Mouse (Mus musculus): ENCODE results near the gene Tra2b. TPM values are rescaled to one million over a fixed set of nuclear protein-coding genes. Genes with fewer than 3 reads are reported as not detected.
"Not testable (repeated sequence)": the region's sequence is repeated elsewhere in the genome, so short reads cannot be mapped to it uniquely, and the experiment has no call there.

Tra2b gene
- 421 and 424 TPM in 2 replicates for polyA plus RNA-seq (2015; fragmentation: Nextera tagmentation; extraction: Ambion mirVana)

DNA sequence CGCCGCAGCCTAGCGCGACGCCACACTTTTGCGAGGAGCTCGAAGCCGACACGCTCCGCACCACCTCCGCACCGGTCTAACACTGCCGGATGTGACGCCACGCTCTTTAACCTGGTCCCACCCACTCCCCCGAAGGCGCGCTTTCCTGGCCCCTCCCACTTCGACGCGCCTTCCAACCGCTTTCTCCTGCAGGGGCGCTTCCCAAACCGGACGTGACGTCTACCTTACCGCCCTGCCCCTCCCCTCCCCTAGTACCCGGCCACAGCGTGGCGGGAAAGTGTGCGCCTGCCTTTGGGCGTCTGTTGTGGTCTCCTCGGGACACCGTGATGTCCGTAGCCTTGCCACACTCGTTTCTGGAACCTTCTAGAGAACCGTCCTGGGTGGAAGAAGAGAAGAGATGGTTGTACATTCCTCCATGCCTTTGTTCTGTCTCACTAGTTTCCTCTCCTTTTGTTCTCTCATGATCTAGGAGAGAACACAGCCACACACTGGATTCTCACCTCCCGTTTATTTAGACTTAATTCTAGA lies at the start of gene Tra2b:
Gene Tra2b (minus strand): TSS at position 157 of the 528 bp plus-strand sequence.
- Histone ChIP-seq H3K27ac (peak within 1 kb of the TSS; percentile 97), H3K4me1 (peaks cover 24% of the 10 kb centered on the region), H3K36me3 (no peaks in the 10 kb centered on the region), H3K9me3 (no peaks in the 10 kb centered on the region), H3K9ac (peak within 1 kb of the TSS; percentile 95), H3K4me3 (peak within 1 kb of the TSS; percentile 88), H3K27me3 (no peaks in the 10 kb centered on the region), H3K4me2 (peak within 1 kb of the TSS; percentile 65)
- under 1% methylated on average over 38 of the region's 38 CpGs for WGBS
- ATAC-seq (ENCODE audit: borderline replicate concordance, extremely low read depth, low FRiP score, low TSS enrichment) = peak; percentile 98

- H3K4me2 ChIP-seq = no peak overlapping the region
- H3K4me1 ChIP-seq = no peaks in the 10 kb centered on the region
- H3K27me3 ChIP-seq = no peaks in the 10 kb centered on the region
- no peak overlapping the region for H3K27ac ChIP-seq
- no peak for ATAC-seq (ENCODE audit: borderline replicate concordance, extremely low read depth, low FRiP score, low TSS enrichment)
- 16% methylated on average over 1 of the region's 1 CpGs for WGBS
- H3K9me3 ChIP-seq = no peaks in the 10 kb centered on the region
- no peak overlapping the region for H3K4me3 ChIP-seq
- H3K9ac ChIP-seq = no peak overlapping the region
- no peaks in the 10 kb centered on the region for H3K36me3 ChIP-seq
Measured at GRCm38 (mm10) chr16:22310649-22311048, 44.8 kb upstream of the Tra2b start.

GRCm38 (mm10) chr16:22302606-22303005 lies 36.8 kb upstream of the Tra2b start:
- Histone ChIP-seq H3K9me3 (no peaks in the 10 kb centered on the region), H3K27ac (no peak overlapping the region), H3K4me2 (no peak overlapping the region), H3K9ac (no peak overlapping the region), H3K36me3 (no peaks in the 10 kb centered on the region), H3K4me3 (no peak overlapping the region), H3K4me1 (no peaks in the 10 kb centered on the region), H3K27me3 (no peaks in the 10 kb centered on the region)
- WGBS = 16% methylated on average over 5 of the region's 5 CpGs
- no peak for ATAC-seq (ENCODE audit: borderline replicate concordance, extremely low read depth, low FRiP score, low TSS enrichment)

- 58% methylated on average over 3 of the region's 3 CpGs for WGBS
- ATAC-seq (ENCODE audit: borderline replicate concordance, extremely low read depth, low FRiP score, low TSS enrichment) = no peak
Measured at GRCm38 (mm10) chr16:22301378-22301777, 35.6 kb upstream of the Tra2b start.

GRCm38 (mm10) chr16:22296901-22297300 lies 31.1 kb upstream of the Tra2b start:
- Histone ChIP-seq H3K9ac (no peak overlapping the region), H3K36me3 (no peaks in the 10 kb centered on the region), H3K4me1 (no peaks in the 10 kb centered on the region), H3K27ac (no peak overlapping the region), H3K4me2 (no peak overlapping the region), H3K9me3 (no peaks in the 10 kb centered on the region), H3K4me3 (no peak overlapping the region), H3K27me3 (no peaks in the 10 kb centered on the region)
- WGBS = 63% methylated on average over 6 of the region's 6 CpGs
- no peak for ATAC-seq (ENCODE audit: borderline replicate concordance, extremely low read depth, low FRiP score, low TSS enrichment)

More at GRCm38 (mm10) chr16:22301378-22301777, 35.6 kb upstream of the Tra2b start:
- H3K9me3 ChIP-seq = no peaks in the 10 kb centered on the region
- no peak overlapping the region for H3K9ac ChIP-seq
- H3K4me1 ChIP-seq = no peaks in the 10 kb centered on the region
- H3K36me3 ChIP-seq = no peaks in the 10 kb centered on the region
- no peak overlapping the region for H3K27ac ChIP-seq
- H3K4me3 ChIP-seq = no peak overlapping the region
- no peak overlapping the region for H3K4me2 ChIP-seq
- no peaks in the 10 kb centered on the region for H3K27me3 ChIP-seq

DNA sequence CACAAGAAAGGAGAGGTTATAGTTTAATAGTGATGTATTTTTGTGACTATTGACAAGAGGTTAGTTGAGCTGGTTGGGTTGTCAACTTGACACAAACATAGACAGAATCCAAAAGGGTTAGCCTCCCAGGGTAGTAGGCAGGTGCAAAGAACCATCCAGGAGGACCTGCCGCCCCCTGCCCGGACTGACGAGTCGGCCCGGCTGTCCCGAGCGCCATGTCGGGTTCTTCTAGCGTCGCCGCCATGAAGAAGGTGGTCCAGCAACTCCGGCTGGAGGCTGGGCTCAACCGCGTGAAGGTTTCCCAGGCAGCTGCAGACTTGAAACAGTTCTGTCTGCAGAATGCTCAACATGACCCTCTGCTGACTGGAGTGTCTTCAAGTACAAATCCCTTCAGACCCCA lies 29.0 kb upstream of the Tra2b start:
- not testable (repeated sequence) for H3K36me3 ChIP-seq; H3K4me1 ChIP-seq; H3K4me3 ChIP-seq; H3K9me3 ChIP-seq; H3K9ac ChIP-seq; H3K27ac ChIP-seq; H3K4me2 ChIP-seq; H3K27me3 ChIP-seq; ATAC-seq (ENCODE audit: borderline replicate concordance, extremely low read depth, low FRiP score, low TSS enrichment)
- 91% methylated on average over 14 of the region's 14 CpGs for WGBS

DNA sequence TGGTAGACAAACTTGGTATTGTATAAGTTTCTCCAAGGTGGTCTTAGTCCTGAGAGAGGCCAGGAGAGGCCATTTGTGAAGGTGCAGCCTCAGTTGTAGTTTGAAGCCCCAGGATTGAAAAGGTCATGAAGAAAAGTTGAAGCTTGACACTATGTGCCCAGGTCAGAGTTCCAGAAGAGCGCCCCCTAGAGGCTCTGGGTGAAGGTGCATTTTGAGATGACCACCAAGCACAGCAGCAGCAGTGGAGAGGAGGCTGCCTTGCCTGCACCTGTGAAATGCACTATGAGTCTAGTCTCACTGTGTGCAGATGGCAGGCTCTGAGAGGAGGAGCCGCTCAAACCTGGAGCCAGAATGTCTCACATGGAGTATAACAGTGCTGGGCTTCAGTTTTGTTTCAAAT lies 27.8 kb upstream of the Tra2b start:
- no peaks in the 10 kb centered on the region for H3K9me3 ChIP-seq
- 52% methylated on average over 2 of the region's 2 CpGs for WGBS
- no peak for ATAC-seq (ENCODE audit: borderline replicate concordance, extremely low read depth, low FRiP score, low TSS enrichment)
- no peaks in the 10 kb centered on the region for H3K4me1 ChIP-seq
- no peak overlapping the region for H3K9ac ChIP-seq
- H3K27ac ChIP-seq = no peak overlapping the region
- no peaks in the 10 kb centered on the region for H3K36me3 ChIP-seq
- H3K4me3 ChIP-seq = no peak overlapping the region
- no peaks in the 10 kb centered on the region for H3K27me3 ChIP-seq
- no peak overlapping the region for H3K4me2 ChIP-seq

DNA sequence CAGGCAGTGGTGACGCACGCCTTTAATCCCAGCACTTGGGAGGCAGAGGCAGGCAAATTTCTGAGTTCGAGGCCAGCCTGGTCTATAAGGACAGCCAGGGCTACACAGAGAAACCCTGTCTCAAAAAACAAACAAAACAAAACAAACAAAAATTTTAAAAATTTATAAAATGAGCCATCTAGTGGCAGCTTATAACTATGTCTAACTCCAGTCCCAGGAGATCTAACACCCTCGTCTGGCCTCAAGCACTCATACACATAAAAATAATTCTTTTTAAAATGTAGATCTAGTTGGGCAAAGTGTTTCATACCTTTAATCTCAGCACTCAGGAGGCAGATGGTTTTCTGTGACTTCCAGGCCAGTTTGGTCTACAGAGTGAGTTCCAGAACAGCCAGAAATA lies 26.6 kb upstream of the Tra2b start:
- no peak for ATAC-seq (ENCODE audit: borderline replicate concordance, extremely low read depth, low FRiP score, low TSS enrichment)
- H3K4me1 ChIP-seq = no peaks in the 10 kb centered on the region
- no peaks in the 10 kb centered on the region for H3K27me3 ChIP-seq
- WGBS = 84% methylated on average over 4 of the region's 4 CpGs
- no peak overlapping the region for H3K9ac ChIP-seq
- H3K36me3 ChIP-seq = no peaks in the 10 kb centered on the region
- H3K4me3 ChIP-seq = no peak overlapping the region
- no peak overlapping the region for H3K4me2 ChIP-seq
- H3K9me3 ChIP-seq = no peaks in the 10 kb centered on the region
- H3K27ac ChIP-seq = no peak overlapping the region

- Histone ChIP-seq H3K9ac (no peak overlapping the region), H3K27ac (no peak overlapping the region), H3K36me3 (no peaks in the 10 kb centered on the region), H3K9me3 (no peaks in the 10 kb centered on the region), H3K4me3 (no peak overlapping the region), H3K4me1 (no peaks in the 10 kb centered on the region), H3K4me2 (no peak overlapping the region), H3K27me3 (no peaks in the 10 kb centered on the region)
- no peak for ATAC-seq (ENCODE audit: borderline replicate concordance, extremely low read depth, low FRiP score, low TSS enrichment)
- 71% methylated on average over 2 of the region's 2 CpGs for WGBS
Measured at GRCm38 (mm10) chr16:22289643-22290042, 23.8 kb upstream of the Tra2b start.

DNA sequence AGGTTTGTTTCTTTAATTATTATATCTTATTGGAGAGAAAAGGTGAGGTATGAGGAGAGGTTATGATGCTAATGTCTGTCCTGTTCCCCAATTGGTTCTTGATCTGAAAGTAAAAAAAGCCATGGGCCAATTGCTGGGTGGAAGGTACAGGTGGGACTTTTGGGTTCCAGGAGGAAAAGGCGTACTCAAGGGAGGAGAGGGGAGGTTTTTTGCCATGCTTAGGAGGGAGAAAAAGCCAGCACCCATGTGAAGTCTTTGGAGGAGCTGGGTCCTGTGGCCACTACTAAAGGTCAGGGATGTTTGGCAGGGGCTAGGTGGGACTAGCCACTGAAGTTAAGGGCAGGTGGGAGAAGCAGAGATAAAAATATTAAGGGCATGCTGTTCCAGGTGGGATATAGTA lies 21.2 kb upstream of the Tra2b start:
- H3K27me3 ChIP-seq = no peaks in the 10 kb centered on the region
- H3K27ac ChIP-seq = no peak overlapping the region
- H3K36me3 ChIP-seq = no peaks in the 10 kb centered on the region
- WGBS = 83% methylated on average over 1 of the region's 1 CpGs
- H3K4me1 ChIP-seq = no peaks in the 10 kb centered on the region
- H3K9ac ChIP-seq = no peak overlapping the region
- no peak overlapping the region for H3K4me3 ChIP-seq
- no peak overlapping the region for H3K4me2 ChIP-seq
- no peak for ATAC-seq (ENCODE audit: borderline replicate concordance, extremely low read depth, low FRiP score, low TSS enrichment)
- no peaks in the 10 kb centered on the region for H3K9me3 ChIP-seq

DNA sequence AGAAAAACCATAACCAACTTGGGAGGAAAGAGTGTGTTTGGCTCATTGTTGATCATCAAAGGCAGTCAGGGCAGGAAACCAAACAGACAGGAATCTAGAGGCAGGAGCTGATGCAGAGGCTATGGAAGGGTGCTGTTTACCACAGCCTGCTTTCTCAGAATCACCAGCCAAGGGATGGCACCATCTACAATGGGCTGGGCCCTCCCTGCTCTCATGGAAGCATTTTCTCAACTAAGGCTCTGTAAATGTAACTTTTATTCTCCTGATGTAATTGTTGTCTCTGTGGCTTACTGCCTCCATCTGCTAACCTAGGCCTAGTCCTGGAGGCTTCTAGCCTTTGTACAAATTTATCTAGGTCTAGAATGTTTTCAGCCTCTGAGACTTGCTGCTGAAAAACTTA lies 10.7 kb upstream of the Tra2b start:
- Histone ChIP-seq H3K4me1 (no peaks in the 10 kb centered on the region), H3K4me3 (no peak overlapping the region), H3K36me3 (no peaks in the 10 kb centered on the region), H3K27me3 (no peaks in the 10 kb centered on the region), H3K27ac (no peak overlapping the region), H3K9me3 (no peaks in the 10 kb centered on the region), H3K4me2 (no peak overlapping the region), H3K9ac (no peak overlapping the region)
- ATAC-seq (ENCODE audit: borderline replicate concordance, extremely low read depth, low FRiP score, low TSS enrichment) = no peak

GRCm38 (mm10) chr16:22275142-22275541 lies 9.3 kb upstream of the Tra2b start:
- H3K27ac ChIP-seq = no peak overlapping the region
- H3K4me1 ChIP-seq = no peaks in the 10 kb centered on the region
- 54% methylated on average over 2 of the region's 2 CpGs for WGBS
- no peak for ATAC-seq (ENCODE audit: borderline replicate concordance, extremely low read depth, low FRiP score, low TSS enrichment)
- no peaks in the 10 kb centered on the region for H3K9me3 ChIP-seq
- H3K27me3 ChIP-seq = no peaks in the 10 kb centered on the region
- H3K4me2 ChIP-seq = no peak overlapping the region
- no peaks in the 10 kb centered on the region for H3K36me3 ChIP-seq
- H3K4me3 ChIP-seq = no peak overlapping the region
- H3K9ac ChIP-seq = no peak overlapping the region

DNA sequence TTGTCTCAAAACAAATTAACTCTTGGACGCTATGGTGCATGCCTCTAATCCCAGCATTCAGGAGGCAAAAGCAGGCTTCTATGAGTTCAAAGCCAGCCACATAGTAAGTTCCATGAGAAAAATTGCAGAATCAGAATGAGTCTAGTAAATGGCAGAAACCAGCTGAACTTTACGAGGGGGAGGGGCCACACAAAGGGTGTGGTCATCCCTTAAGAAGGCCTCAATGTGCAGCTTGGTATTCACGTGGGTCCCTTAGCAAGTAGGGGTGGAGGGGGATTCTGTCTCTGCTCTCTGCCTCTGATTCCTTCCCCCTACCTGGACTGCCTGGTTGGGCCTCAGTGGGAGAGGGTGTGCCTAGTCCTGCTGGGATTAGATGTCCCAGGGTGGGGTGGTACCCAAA lies 4.7 kb upstream of the Tra2b start:
- H3K4me1 ChIP-seq = peaks cover 4% of the 10 kb centered on the region
- no peaks in the 10 kb centered on the region for H3K9me3 ChIP-seq
- no peak overlapping the region for H3K4me2 ChIP-seq
- no peak for ATAC-seq (ENCODE audit: borderline replicate concordance, extremely low read depth, low FRiP score, low TSS enrichment)
- no peaks in the 10 kb centered on the region for H3K27me3 ChIP-seq
- no peaks in the 10 kb centered on the region for H3K36me3 ChIP-seq
- no peak overlapping the region for H3K27ac ChIP-seq
- no peak overlapping the region for H3K4me3 ChIP-seq
- WGBS = 64% methylated on average over 3 of the region's 3 CpGs
- no peak overlapping the region for H3K9ac ChIP-seq
